Mouse (Mus musculus) adrenal gland, postnatal 25 days (tissue): ENCODE results near the gene Dnajb12. TPM values are rescaled to one million over a fixed set of nuclear protein-coding genes. Genes with fewer than 3 reads are reported as not detected.

Source experiments
- DNase-seq: peaks from one replicate; pipeline ENCODE4 v3.0.0; 2021; ENCODE audit warnings: mixed read lengths
- long read RNA-seq: library from polyadenylated mRNA; stranded (forward); transcript quantifications from one replicate; pipeline ENCODE4 v2.0.0, GENCODE M21; 2021
- total RNA-seq: library from RNA; stranded (reverse); gene quantifications from 2 replicates; pipeline ENCODE4 v1.2.3, GENCODE M21; 2021

Dnajb12 gene
- 65.1 and 69.2 TPM in 2 replicates for total RNA-seq
- long read RNA-seq, transcript Dnajb12-201 (9 exons, 2,238 nt), result minor isoform, 14 of 94 reads
- long read RNA-seq, transcript Dnajb12-205 (9 exons, 3,041 nt), result minor isoform, 22 of 94 reads
- long read RNA-seq, transcript Dnajb12-204 (9 exons, 3,070 nt), result major isoform, 32 of 94 reads
- long read RNA-seq, partial matches to known transcripts, result 8 of 94 reads
- long read RNA-seq, other reads (novel, unspliced or antisense), result 17 of 94 reads

GRCm38 (mm10) chr10:59879255-59880028, at the start of gene Dnajb12:
Gene Dnajb12 (plus strand): TSS chr10:59879556.
- peak; percentile 93 for DNase-seq

- DNase-seq, result no peak
Observed at GRCm38 (mm10) chr10:59829886-59830285, 49.5 kb upstream of the Dnajb12 start.

- no peak for DNase-seq
Observed at GRCm38 (mm10) chr10:59831950-59832349, 47.4 kb upstream of the Dnajb12 start.

DNA sequence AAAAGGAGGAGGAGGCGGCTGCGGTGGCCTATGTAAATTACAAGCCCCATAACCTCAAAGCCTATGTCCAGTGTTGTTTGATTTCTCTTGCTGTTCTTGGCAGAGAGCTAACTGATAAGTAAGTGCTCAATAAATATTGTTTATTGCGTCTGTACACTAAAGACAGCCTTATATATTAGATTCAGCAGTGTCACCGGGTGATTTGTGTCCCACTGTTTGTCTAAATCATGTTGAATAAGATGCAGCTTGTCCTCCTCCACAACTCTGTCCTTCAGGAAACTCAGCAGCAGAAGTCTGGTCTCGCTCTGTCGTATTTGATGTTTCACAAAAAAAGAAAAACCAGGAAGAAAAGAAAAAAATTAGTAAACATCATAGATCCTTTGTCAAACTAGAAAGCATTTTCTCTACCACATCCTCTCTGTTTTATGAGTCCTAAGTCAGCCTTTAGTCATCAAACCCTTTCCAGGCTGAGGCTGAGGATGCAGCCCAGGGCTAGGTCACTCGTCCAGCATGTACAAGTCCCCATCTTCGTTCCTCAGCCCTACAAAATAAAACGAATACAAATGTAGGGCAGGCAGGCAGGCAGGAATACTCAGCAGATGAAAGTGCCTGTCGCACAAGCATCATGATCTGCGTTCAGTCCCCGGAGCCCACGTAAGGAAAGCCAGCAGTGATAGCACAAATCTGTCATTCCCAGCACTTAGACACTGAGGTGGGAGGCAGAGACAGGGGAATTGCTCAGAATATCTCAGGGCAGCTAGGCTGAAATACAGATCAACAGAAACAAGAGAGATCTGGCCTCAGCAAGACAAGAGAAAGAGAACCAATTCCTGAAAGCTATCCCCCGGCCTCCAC, 43.8 kb upstream of the Dnajb12 start:
- no peak for DNase-seq

- no peak for DNase-seq
Observed at GRCm38 (mm10) chr10:59837490-59837889, 41.9 kb upstream of the Dnajb12 start.

DNA sequence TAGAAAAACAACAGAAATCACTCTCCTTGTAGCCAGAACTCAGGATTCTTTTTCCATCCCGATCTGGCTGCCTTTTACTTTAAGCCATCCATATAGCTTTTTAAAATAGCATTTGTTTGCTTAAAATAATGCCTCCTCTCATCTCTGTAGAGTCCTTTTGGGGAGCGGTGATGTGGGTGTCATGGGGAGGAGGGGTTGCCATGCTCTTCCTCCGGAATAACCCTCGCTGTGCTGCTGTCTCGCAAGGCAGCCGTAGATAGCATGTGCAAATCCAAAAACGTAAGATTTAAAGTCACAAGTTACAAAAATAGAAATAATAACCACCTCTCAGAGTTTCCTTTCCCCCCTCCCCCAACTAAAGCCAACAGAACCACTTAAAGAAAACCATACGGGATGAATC, 37.9 kb upstream of the Dnajb12 start:
- DNase-seq, result no peak

DNA sequence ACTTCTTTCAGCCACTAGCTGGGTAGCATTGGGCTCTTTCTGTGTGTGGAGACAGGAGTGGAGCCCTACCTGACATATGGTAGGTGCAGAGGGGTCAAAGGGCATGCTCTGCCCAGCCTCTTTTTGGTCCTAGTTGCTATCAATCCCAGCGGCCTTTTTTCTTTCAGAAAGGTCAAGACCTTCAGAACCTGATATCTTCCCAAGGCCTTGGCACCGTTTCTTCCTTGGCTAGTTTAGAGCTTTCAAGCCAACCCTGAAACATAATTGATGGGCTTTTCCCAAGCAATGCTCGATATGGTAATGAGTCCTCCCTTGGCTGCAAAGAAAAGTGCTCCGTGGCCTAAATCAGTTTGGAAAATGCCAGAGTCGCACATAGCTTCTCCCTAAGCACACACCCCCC, 36.2 kb upstream of the Dnajb12 start:
- DNase-seq, result peak; percentile 35

- DNase-seq, result no peak
Observed at GRCm38 (mm10) chr10:59844686-59845085, 34.7 kb upstream of the Dnajb12 start.

DNA sequence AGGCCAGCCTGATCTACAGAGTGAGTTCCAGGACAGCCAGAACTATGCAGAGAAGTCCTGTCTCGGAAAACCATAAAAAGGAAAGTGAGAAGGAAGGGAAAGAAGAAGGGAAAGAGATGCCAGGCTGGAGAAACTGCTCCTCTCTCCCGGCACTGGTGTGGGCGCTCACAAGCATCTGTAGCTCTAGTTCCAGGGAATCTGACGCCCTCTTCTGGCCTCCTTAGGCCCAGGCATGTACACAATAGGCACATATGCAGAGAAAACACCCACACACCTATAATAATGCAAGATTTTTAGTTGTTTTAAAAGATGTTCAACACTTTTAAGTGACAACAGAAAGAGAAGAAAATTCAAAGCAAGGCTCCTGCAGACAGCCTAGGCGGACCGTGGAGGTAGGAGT, 32.9 kb upstream of the Dnajb12 start:
- DNase-seq, result no peak

DNA sequence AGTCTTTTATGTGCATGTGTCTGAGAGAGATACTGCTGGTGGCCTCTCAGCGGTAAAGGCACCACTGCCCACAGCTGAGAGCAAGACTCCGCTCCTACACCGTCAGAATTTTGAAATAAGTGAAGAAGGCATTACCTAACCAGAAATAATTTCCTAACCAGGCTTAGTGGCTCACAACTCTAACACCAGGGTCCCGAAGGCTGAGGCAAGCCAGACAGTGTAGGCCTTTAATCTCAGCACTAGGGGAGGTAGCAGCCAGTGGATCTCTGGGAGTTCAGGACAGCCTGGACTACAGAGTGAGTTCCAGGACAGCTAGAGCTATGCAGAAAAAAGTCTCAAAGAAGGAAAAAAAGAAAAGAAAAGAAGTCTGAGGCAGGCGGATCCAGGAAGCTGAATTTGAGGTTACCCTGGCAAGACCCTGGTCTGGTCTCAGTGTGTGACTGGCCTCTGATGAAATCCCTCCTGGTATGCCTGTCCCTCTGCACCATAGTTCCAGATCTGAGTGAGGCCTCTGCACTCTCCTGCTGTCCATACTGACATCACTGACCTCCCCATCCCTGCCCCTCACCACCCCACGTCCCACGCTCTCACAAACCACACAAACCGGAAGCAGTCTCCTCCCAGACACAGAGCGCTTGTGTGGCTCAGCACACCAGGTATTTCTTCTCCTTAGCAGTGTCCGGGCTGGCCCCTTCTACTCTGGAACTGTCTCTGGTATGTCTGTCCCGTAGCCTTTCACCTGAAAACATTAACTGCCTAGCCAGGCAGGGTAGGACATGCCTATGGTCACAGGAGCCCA, 31.1 kb upstream of the Dnajb12 start:
- no peak for DNase-seq

DNA sequence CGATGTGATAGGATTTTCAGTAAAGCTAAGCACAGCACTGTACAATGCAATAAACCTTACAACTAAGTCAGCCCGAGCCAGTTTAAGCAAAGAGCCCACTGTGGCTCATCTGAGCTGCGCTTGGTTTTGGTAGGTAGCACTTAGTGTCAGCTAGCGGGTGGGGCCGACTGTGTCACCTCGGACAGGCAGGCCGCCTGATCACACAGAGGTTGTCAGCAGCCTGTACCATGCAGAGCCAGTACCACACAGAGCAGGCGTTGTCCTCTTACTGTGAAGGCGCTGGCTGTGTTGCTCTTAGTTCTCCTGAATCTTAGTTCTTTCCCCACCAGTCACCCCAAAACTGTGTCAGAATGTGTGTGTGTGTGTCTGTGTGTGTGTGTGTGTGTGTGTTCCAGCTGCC, 30.4 kb upstream of the Dnajb12 start:
- no peak for DNase-seq

DNA sequence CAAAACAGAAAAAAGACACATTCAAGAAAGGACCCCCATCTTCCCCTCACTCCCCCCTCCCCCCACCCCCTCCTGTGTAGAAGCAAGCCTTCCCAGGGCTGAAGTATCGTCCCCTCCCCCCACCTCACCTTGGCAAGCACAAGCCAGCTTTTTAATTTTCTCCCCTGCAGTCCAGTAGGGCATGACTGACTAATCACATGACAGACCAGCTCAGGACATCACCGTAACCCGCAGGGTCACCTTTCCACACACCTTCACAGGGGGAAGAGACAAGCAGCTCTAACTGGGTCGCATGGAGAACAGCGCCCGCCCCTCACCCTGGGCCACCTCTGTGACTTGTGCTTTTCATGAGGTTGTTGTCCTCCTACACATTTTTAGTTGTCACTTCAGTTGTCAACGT, 30.0 kb upstream of the Dnajb12 start:
- DNase-seq, result no peak

DNA sequence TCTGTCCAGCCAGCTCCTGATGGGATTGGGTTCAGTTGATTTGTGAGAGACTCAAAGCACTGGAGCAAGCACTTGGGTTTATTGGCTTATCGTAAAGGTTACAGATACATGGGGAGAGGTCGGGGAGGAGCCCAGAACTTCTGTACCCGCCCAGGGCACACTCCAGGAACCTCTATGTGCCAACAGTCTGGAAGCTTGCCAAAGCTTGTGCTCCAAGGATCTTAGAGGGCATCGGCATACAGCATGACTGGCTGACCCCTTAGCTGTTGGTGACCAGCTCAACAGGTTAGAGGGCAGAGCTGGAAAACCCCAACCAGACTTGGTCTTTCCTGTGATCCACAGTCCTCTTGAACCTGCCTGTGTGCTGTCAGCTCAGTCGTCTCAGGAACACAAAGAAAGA, 22.2 kb upstream of the Dnajb12 start:
- DNase-seq, result no peak

- DNase-seq, result no peak
Observed at GRCm38 (mm10) chr10:59860684-59861083, 18.7 kb upstream of the Dnajb12 start.

- no peak for DNase-seq
Observed at GRCm38 (mm10) chr10:59861201-59861600, 18.2 kb upstream of the Dnajb12 start.

DNA sequence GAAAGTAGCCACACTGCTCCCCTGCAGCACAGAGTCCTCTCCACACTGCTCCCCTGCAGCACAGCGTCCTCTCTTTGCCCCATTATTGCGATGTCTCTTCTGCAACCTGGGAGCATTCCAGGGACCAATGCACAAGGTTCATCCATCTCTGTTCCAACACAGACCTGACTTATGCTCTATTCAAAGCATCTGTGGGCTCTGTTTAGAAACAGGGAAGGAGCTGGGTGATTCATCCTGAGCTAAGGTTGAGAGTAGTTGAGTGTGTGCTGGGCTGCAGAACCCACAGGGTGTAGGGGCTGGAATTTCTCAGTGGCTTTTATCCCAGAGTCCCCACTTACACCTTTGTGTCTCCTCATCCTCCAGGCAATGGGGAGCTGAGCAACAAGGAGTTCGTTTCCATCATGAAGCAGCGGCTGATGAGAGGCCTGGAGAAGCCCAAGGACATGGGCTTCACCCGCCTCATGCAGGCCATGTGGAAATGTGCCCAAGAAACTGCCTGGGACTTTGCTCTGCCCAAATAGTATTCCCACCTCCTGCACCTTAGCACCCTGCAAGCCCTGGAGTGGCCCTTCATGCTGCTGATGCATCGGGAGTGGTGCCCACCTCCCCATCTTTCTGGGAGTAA, 16.4 kb upstream of the Dnajb12 start:
- no peak for DNase-seq

DNA sequence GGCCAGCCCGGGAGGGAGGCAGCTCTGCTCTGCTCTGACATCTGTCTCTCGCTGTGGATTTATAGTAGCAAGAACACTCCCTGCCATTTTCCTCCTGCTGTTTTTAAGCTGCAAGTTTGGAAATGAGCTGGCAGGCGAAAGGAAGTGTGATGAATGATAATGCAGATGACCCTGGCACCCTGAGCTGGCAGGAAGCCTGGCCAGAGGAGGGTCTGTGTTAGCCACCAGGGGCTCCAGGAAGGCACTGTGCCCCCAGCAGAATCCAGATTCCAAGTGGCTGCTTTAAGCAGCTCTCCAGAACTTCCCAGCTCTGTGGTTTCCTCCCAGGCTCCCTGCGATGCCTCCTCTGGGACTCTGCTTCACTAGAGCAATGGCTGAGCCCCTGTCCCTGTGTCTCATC, 15.7 kb upstream of the Dnajb12 start:
- no peak for DNase-seq

DNA sequence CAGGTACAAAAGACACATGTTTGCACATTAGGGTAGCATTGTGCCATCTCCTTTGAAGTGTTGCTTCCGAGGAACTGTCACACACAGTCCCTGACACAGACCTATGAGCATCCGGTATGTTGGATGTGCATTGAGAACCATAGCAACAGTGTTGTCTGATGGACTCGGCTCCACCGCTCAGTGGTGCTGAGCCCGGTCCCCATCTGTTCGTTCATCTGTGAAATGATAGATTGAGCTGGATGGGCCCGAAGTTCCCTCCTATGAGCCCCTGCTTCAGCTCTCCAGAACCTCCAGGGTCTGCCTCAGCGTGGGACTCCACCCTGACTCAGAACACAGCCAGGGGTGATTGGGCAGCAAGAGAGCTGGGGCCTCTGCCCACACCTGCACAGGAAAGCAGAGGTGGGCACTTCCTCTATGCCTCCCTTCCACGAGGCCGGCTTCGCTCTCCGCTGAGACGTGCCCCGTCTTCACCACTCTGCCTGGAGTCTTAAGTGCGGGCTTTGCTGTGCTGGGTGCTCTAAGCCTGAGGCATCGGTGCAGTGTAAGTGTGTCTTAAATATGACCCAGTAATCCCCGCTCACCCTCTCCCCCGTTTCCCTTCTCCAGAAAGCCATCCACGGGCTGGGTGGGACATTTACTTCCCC, 15.0 kb upstream of the Dnajb12 start:
- no peak for DNase-seq

DNA sequence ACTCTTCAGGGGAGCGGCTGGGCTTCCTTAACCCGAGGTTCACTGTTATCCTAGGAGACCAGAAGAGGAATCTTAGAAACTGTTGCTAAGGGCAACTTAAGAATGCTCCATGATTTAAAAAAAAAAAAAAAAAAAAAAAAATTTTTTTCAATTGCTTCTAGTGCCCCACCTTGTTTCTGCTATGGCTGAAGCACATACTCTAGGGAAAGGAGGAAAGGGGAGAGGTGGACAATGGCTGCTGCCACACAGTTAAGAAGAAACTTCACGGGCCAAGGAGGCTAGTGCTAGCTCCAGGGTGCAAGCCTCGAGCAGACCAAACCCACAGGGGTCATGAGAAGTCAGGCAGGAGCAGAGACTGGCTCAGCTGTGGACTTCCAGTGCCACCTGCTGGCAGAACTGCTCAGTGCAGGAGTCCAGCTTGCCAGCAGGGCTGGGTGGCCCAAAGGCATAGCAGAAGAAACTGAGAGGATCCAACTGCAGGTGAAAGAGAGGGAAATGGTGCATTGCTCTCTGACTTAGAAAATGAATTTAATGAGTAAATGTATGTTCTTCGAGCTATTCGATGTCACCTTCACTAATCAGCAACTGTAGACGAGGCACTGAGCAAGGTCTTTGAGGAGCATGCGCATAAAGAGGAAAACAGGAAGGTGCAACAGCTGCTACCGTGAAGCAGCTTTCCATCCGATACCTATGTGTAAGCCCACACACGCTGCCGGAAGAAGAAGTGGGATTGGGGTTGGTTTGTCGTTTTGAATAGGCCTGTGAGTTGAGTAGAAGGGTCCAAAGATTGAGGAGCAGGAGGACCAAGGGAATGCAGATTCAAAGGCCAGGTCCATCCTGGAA, 14.3 kb upstream of the Dnajb12 start:
- DNase-seq, result peak; percentile 88

DNA sequence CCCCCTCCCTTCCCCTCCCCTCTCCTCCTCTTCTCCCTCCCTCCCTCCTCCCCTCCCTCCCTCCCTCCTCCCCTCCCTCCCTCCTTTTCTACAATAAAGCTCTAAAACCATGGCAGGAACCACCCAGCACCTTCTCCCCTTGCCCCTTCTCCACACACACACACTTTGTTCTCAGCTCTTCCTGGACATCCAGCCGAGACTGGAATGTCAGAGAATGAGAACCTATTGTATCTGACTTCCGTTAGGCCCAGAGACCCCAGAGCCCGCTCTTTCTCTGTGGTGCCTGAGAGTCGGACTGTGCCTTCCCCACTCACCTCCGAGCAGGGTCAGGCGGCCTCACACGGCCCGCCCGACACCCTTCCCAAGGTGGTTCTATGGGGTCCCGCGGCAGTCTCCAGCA, 11.1 kb upstream of the Dnajb12 start:
- DNase-seq, result no peak
